ENCODE assay signal across 8 mouse cellular contexts in the genomic region with DNA sequence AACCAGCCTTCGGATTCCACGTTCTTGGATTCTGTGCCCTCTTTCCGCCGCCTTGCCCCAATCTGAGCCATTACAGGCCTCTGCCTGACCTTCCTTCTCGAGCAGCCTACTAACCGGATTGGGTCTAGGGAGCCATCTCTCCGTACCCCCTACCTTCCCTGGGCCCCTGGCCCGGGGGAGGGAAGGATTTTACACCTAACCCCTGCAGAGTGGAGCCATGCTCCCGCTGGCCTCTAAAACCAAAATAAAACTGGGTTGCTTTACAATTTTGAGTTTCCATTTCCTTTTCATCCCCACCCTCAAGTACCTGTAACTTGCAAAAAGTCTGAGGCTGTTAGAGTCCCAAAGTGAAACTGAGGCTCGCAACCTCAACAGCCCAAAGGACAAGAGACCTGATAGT. TPM values are rescaled to one million over a fixed set of nuclear protein-coding genes. Genes with fewer than 3 reads are reported as not detected.
A peak's percentile ranks its signal among the peaks of the same experiment; 100 is the strongest.
DNase-seq lines count a peak whose midpoint lies in the region; ATAC-seq and TF ChIP-seq lines count a peak whose summit lies in the region.

No protein-coding gene starts in this region.

- no peaks in the 10 kb centered on the region for H3K36me3 ChIP-seq in heart, adult 2 months (ENCODE audit: control insufficient read depth, insufficient read depth, low read length)
- no peaks in the 10 kb centered on the region for H3K36me3 ChIP-seq in CH12.LX (replicated peaks in 1 of 2; ENCODE audit: control insufficient read depth in 1 of 2, insufficient read depth in 1 of 2, low read length in 1 of 2)
- H3K36me3 ChIP-seq in forebrain, embryonic 15.5 days = no peaks in the 10 kb centered on the region
- H3K36me3 ChIP-seq in liver, embryonic 15.5 days (replicated peaks) = no peaks in the 10 kb centered on the region

- no peak for TF ChIP-seq RAD21 in CH12.LX (IDR thresholded peaks at IDR 0.05; ENCODE audit: low read depth, low read length)

- no peak for TF ChIP-seq EP300 in heart, adult 2 months (IDR thresholded peaks at IDR 0.05; ENCODE audit: insufficient read depth, low read depth, low read length)
- no peak for TF ChIP-seq EP300 in CH12.LX (IDR thresholded peaks at IDR 0.05; ENCODE audit: low read length)

- TF ChIP-seq POLR2A in heart, adult 2 months (IDR thresholded peaks at IDR 0.05; ENCODE audit: insufficient read depth, low read depth, low read length) = no peak
- TF ChIP-seq POLR2A in CH12.LX (IDR thresholded peaks at IDR 0.05; ENCODE audit: low read depth, low read length) = no peak

- DNase-seq in heart, adult 2 months = no peak
- no peak for DNase-seq in heart, postnatal 25 days (ENCODE audit: low spot score)
- DNase-seq in CH12.LX (ENCODE audit: extremely low read depth) = no peak
- DNase-seq in frontal cortex, postnatal 25 days (ENCODE audit: low spot score in 2 of 2) = no peak
- no peak for DNase-seq in layer of hippocampus, adult 18-20 months (ENCODE audit: low spot score in 2 of 2)
- DNase-seq in thymus, adult 18-20 months = no peak

- peak overlapping the region; percentile 60 for H3K4me2 ChIP-seq in CH12.LX (ENCODE audit: insufficient read depth, low read depth, poor library complexity, severe bottlenecking)
- peak overlapping the region; percentile 99 for H3K4me2 ChIP-seq in forebrain, embryonic 15.5 days (replicated peaks)
- H3K4me2 ChIP-seq in liver, embryonic 15.5 days = peak overlapping the region; percentile 94

- no peaks in the 10 kb centered on the region for H3K27me3 ChIP-seq in heart, adult 2 months (ENCODE audit: control insufficient read depth, insufficient read depth, low read length)
- peaks cover 8% of the 10 kb centered on the region for H3K27me3 ChIP-seq in CH12.LX (replicated peaks)
- peaks cover 23% of the 10 kb centered on the region for H3K27me3 ChIP-seq in forebrain, embryonic 15.5 days
- no peaks in the 10 kb centered on the region for H3K27me3 ChIP-seq in liver, embryonic 15.5 days

- no peaks in the 10 kb centered on the region for H3K79me2 ChIP-seq in heart, adult 2 months (replicated peaks; ENCODE audit: control insufficient read depth, insufficient read depth, low read length)
- H3K79me2 ChIP-seq in CH12.LX (replicated peaks; ENCODE audit: control insufficient read depth, extremely low read depth, insufficient read depth, poor library complexity, severe bottlenecking) = no peaks in the 10 kb centered on the region

- no peaks in the 10 kb centered on the region; the same call in 1 of the 2 replicates for H3K4me1 ChIP-seq in heart, adult 2 months (ENCODE audit: control insufficient read depth, insufficient read depth, low read length)
- H3K4me1 ChIP-seq in CH12.LX (ENCODE audit: control insufficient read depth in 1 of 2, insufficient read depth in 2 of 2) = peaks cover 10 to 39% of the 10 kb centered on the region in 2 experiments
- H3K4me1 ChIP-seq in forebrain, embryonic 15.5 days = peaks cover 19% of the 10 kb centered on the region
- H3K4me1 ChIP-seq in liver, embryonic 15.5 days (replicated peaks) = peaks cover 83% of the 10 kb centered on the region

- dilution Hi-C loops in CH12.LX (cut with MboI; ENCODE audit: extremely low pct_ligation_motif_present, extremely low pct_unique_long_range_greater_than_20kb, low sequenced_read_pairs) = no loop called here

- peaks cover 5% of the 10 kb centered on the region for H3K9me3 ChIP-seq in CH12.LX (replicated peaks; ENCODE audit: low read length)
- H3K9me3 ChIP-seq in forebrain, embryonic 15.5 days = no peaks in the 10 kb centered on the region
- no peaks in the 10 kb centered on the region for H3K9me3 ChIP-seq in liver, embryonic 15.5 days (replicated peaks)

- in situ Hi-C loops in CH12.LX (cut with MboI; ENCODE audit: low pct_ligation_motif_present, low pct_unique_long_range_greater_than_20kb, low sequenced_read_pairs) = no loop called here

- peak; percentile 27; the same call in 1 of the 2 replicates for ATAC-seq in forebrain, embryonic 15.5 days (replicated peaks)
- no peak for ATAC-seq in liver, embryonic 15.5 days (ENCODE audit: insufficient read depth)

- H3K4me3 ChIP-seq in heart, adult 2 months = peak overlapping the region; percentile 73
- H3K4me3 ChIP-seq in CH12.LX (replicated peaks in 1 of 3; ENCODE audit: low read depth in 2 of 3, low read length in 2 of 3, poor library complexity in 1 of 3) = peak overlapping the region in 1 of 3 experiments; percentile 58
- peak overlapping the region; percentile 55 for H3K4me3 ChIP-seq in forebrain, embryonic 15.5 days
- peak overlapping the region; percentile 91 for H3K4me3 ChIP-seq in liver, embryonic 15.5 days (replicated peaks)

- intact Hi-C loops in heart, adult 2 months (cut with DNase I) = loop anchor here (2.0 to 5.0 kb wide), 2 partner anchors 53 to 75 kb away; no protein-coding TSS in a partner anchor
- intact Hi-C loops in heart, postnatal 25 days (cut with DNase I) = loop anchor here (2.0 to 5.0 kb wide), 2 partner anchors 53 to 75 kb away; no protein-coding TSS in a partner anchor

- TF ChIP-seq CTCF in heart, adult 2 months (IDR thresholded peaks at IDR 0.05) = no peak
- TF ChIP-seq CTCF in CH12.LX (conservative IDR thresholded peaks at IDR 0.05 in 1 of 2, IDR thresholded peaks at IDR 0.05 in 1 of 2; ENCODE audit: low read depth in 2 of 2, low read length in 2 of 2) = no peak

- H3K27ac ChIP-seq in heart, adult 2 months = peak overlapping the region; percentile 84
- H3K27ac ChIP-seq in CH12.LX (ENCODE audit: insufficient read depth, low read depth) = no peak overlapping the region
- no peak overlapping the region for H3K27ac ChIP-seq in forebrain, embryonic 15.5 days (replicated peaks)
- H3K27ac ChIP-seq in liver, embryonic 15.5 days (replicated peaks) = peak overlapping the region; percentile 93

- WGBS in heart, adult 2 months = 35% methylated on average over 10 of the region's 10 CpGs
- 16% methylated on average over 10 of the region's 10 CpGs for WGBS in forebrain, embryonic 15.5 days
- 12% methylated on average over 10 of the region's 10 CpGs for WGBS in liver, embryonic 15.5 days (ENCODE audit: insufficient replicate concordance)

- peak overlapping the region; percentile 87 for H3K9ac ChIP-seq in heart, adult 2 months (ENCODE audit: low read depth, low read length)
- H3K9ac ChIP-seq in CH12.LX (ENCODE audit: insufficient read depth, low read depth) = peak overlapping the region; percentile 15; the same call in 1 of the 2 replicates
- peak overlapping the region; percentile 60; the same call in 1 of the 2 replicates for H3K9ac ChIP-seq in forebrain, embryonic 15.5 days (replicated peaks)
- H3K9ac ChIP-seq in liver, embryonic 15.5 days = peak overlapping the region; percentile 92

TF ChIP-seq in CH12.LX, 34 proteins besides CTCF, POLR2A, EP300 and RAD21:
- TF ChIP-seq ZC3H11A (IDR thresholded peaks at IDR 0.05; ENCODE audit: low read depth, low read length) (no peak), TBP (conservative IDR thresholded peaks at IDR 0.05; ENCODE audit: low read depth, low read length) (no peak), ZNF384 (IDR thresholded peaks at IDR 0.05; ENCODE audit: low read depth, low read length) (no peak), POLR2AphosphoS2 (IDR thresholded peaks at IDR 0.05; ENCODE audit: low read depth, low read length) (no peak), ZMIZ1 (IDR thresholded peaks at IDR 0.05; ENCODE audit: low read depth, low read length) (no peak), USF1 (IDR thresholded peaks at IDR 0.05; ENCODE audit: low read depth, low read length) (no peak)
TF ChIP-seq in CH12.LX: peak in this region for 0.

RNA-seq across cellular contexts. Expression of a gene that starts 1.2 kb away (rescaled TPM):
- 10 to 100 TPM; 31.6 to 52.2 TPM for total RNA-seq in heart, adult 2 months (2021)
- 39.9 and 51.2 TPM in 2 replicates for polyA plus RNA-seq in heart, adult 2 months (2012; rRNA removed)
- 10 to 100 TPM; 46.4 to 61.3 TPM for total RNA-seq in heart, postnatal 25 days (2021)
- total RNA-seq in CH12.LX (2012; rRNA removed) = 0.08 and 0.25 TPM in 2 replicates
- 0.36 and 0.45 TPM in 2 replicates for total RNA-seq in CH12.LX (2014; rRNA removed)
- not detected in 2 replicates for polyA plus RNA-seq in CH12.LX (2012; ENCODE audit: insufficient read length, low read depth)
- polyA plus RNA-seq in forebrain, embryonic 15.5 days (2015; fragmentation: Nextera tagmentation; extraction: Ambion mirVana) = 0.41 and 0.64 TPM in 2 replicates
- polyA plus RNA-seq in liver, embryonic 15.5 days (2015; fragmentation: Nextera tagmentation; extraction: Ambion mirVana) = 78.5 and 82.8 TPM in 2 replicates
- 1 to 10 TPM; 1.4 to 1.7 TPM for total RNA-seq in layer of hippocampus, adult 18-20 months (2021)

Comparison
In these comparisons a context has a peak if more than half of its experiments do, and no peak if none do; other contexts are left out.
1. H3K27ac ChIP-seq: peak in heart, adult 2 months (single experiment) and liver, embryonic 15.5 days (single experiment); none in CH12.LX (single experiment) and forebrain, embryonic 15.5 days (single experiment).
2. H3K9ac ChIP-seq: peak in every context shown above with its lines; median percentile 92 in liver, embryonic 15.5 days; 87 in heart, adult 2 months; 60 in forebrain, embryonic 15.5 days; 15 in CH12.LX.
3. RNA of a gene that starts 1.2 kb away (total RNA-seq): 46.4 to 61.3 TPM in heart, postnatal 25 days and 31.6 to 52.2 TPM in heart, adult 2 months; 1.4 to 1.7 TPM in layer of hippocampus, adult 18-20 months and 0.08 to 0.45 TPM in CH12.LX; every median in the first group is over 10 times any median in the second.
4. Peak in every context shown above with its lines, with median percentiles within 50 percentile points of each other: H3K4me2 ChIP-seq.